Mouse (Mus musculus): Measurements from ENCODE around the gene Fads6. TPM values are rescaled to one million over a fixed set of nuclear protein-coding genes. Genes with fewer than 3 reads are reported as not detected.

Fads6 gene
- total RNA-seq, 1 experiment: 2.1 TPM

- Histone ChIP-seq H3K9ac (ENCODE audit: insufficient read depth, low read depth, low read length, poor library complexity, severe bottlenecking) (no peak overlapping the region; the same call in 1 of the 2 replicates), H3K27ac (ENCODE audit: insufficient read depth, low read depth, low read length, poor library complexity, severe bottlenecking) (peak overlapping the region; percentile 71; the same call in 1 of the 2 replicates), H3K4me1 (ENCODE audit: control insufficient read depth in 2 of 2, insufficient read depth in 2 of 2, low read length in 2 of 2, poor library complexity in 1 of 2) (peaks cover 3 to 27% of the 10 kb centered on the region in 2 experiments; a peak in 2 of 4 replicates), H3K9me3 (ENCODE audit: control insufficient read depth, insufficient read depth, low read depth, low read length) (no peaks in the 10 kb centered on the region), H3K4me3 (ENCODE audit: insufficient read depth in 1 of 2, low read depth in 1 of 2, low read length in 2 of 2, poor library complexity in 1 of 2, severe bottlenecking in 1 of 2) (no peak overlapping the region), H3K36me3 (ENCODE audit: control insufficient read depth, insufficient read depth, low read length, poor library complexity, severe bottlenecking) (no peaks in the 10 kb centered on the region)
- no peak for DNase-seq (ENCODE audit: low read depth, low spot score)
- TF ChIP-seq ZC3H11A (IDR thresholded peaks at IDR 0.05; ENCODE audit: borderline replicate concordance, low read depth, low read length) (no peak), CHD2 (IDR thresholded peaks at IDR 0.05; ENCODE audit: low read depth, low read length) (no peak), HCFC1 (IDR thresholded peaks at IDR 0.05; ENCODE audit: borderline replicate concordance, insufficient read depth, low read length) (no peak), MAFK (IDR thresholded peaks at IDR 0.05; ENCODE audit: insufficient read depth, low read depth, low read length) (no peak), ZNF384 (IDR thresholded peaks at IDR 0.05; ENCODE audit: low read depth, low read length) (no peak)
- in situ Hi-C loops (cut with MboI; ENCODE audit: low sequenced_read_pairs in 2 of 2, unreplicated experiment in 2 of 2): no loop called here
Measured at GRCm38 (mm10) chr11:115292631-115293375, 4.7 kb downstream of the Fads6 start.

DNA sequence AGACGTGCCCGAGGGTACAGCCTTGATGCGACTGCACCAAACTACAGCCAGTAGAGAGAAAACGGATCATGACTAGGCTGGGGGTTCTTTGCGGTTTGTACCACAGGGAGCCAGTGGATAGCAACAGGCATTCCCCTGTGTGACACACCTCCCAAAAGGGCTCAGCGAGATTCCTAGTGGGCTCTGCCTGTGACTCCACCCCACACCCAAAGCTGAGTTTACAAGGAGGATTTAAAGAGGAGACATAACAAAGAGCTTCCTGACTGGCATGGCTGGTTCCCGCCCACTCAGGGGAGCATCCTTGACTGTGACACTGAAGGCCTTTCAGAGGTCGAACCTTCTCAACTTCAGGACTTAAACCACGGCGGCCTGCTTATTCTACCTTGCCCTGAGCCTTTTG is 6.0 kb downstream of the Fads6 start:
- no peak overlapping the region for H3K27ac ChIP-seq (ENCODE audit: insufficient read depth, low read depth, low read length, poor library complexity, severe bottlenecking)
- no peak overlapping the region; the same call in 1 of the 2 replicates for H3K9ac ChIP-seq (ENCODE audit: insufficient read depth, low read depth, low read length, poor library complexity, severe bottlenecking)
- H3K36me3 ChIP-seq (ENCODE audit: control insufficient read depth, insufficient read depth, low read length, poor library complexity, severe bottlenecking): no peaks in the 10 kb centered on the region
- TF ChIP-seq MAFK (IDR thresholded peaks at IDR 0.05; ENCODE audit: insufficient read depth, low read depth, low read length): no peak
- no peak for TF ChIP-seq ZNF384 (IDR thresholded peaks at IDR 0.05; ENCODE audit: low read depth, low read length)
- no peak for TF ChIP-seq HCFC1 (IDR thresholded peaks at IDR 0.05; ENCODE audit: borderline replicate concordance, insufficient read depth, low read length)
- TF ChIP-seq ZC3H11A (IDR thresholded peaks at IDR 0.05; ENCODE audit: borderline replicate concordance, low read depth, low read length): no peak
- TF ChIP-seq CHD2 (IDR thresholded peaks at IDR 0.05; ENCODE audit: low read depth, low read length): no peak
- DNase-seq (ENCODE audit: low read depth, low spot score): no peak
- no peak overlapping the region for H3K4me3 ChIP-seq (ENCODE audit: insufficient read depth in 1 of 2, low read depth in 1 of 2, low read length in 2 of 2, poor library complexity in 1 of 2, severe bottlenecking in 1 of 2)
- peaks cover 3 to 28% of the 10 kb centered on the region in 2 experiments; a peak in 2 of 4 replicates for H3K4me1 ChIP-seq (ENCODE audit: control insufficient read depth in 2 of 2, insufficient read depth in 2 of 2, low read length in 2 of 2, poor library complexity in 1 of 2)
- in situ Hi-C loops (cut with MboI; ENCODE audit: low sequenced_read_pairs in 2 of 2, unreplicated experiment in 2 of 2): no loop called here
- no peaks in the 10 kb centered on the region for H3K9me3 ChIP-seq (ENCODE audit: control insufficient read depth, insufficient read depth, low read depth, low read length)

DNA sequence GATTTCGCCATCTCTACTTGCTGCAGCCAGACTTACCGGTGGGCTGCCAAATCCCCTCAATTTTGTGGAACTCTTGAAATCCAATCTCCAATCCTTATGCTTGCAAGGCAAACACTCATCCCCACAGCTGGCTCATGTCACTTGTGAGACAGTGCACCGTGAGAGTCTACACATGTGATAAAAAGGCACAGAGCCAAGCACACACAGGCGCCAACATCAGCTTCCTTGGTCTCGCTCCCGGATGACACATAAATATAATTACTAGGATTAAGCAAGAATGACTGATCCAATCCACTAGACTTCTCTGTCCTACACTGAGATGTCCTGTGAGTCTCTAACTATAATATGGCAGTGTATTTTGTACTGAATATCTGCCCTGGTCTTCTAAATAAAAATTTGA is 6.5 kb downstream of the Fads6 start:
- Histone ChIP-seq H3K4me1 (ENCODE audit: control insufficient read depth in 2 of 2, insufficient read depth in 2 of 2, low read length in 2 of 2, poor library complexity in 1 of 2) (peaks cover 3 to 25% of the 10 kb centered on the region in 2 experiments; a peak in 2 of 4 replicates), H3K9ac (ENCODE audit: insufficient read depth, low read depth, low read length, poor library complexity, severe bottlenecking) (no peak overlapping the region), H3K9me3 (ENCODE audit: control insufficient read depth, insufficient read depth, low read depth, low read length) (no peaks in the 10 kb centered on the region), H3K27ac (ENCODE audit: insufficient read depth, low read depth, low read length, poor library complexity, severe bottlenecking) (no peak overlapping the region), H3K36me3 (ENCODE audit: control insufficient read depth, insufficient read depth, low read length, poor library complexity, severe bottlenecking) (no peaks in the 10 kb centered on the region), H3K4me3 (ENCODE audit: insufficient read depth in 1 of 2, low read depth in 1 of 2, low read length in 2 of 2, poor library complexity in 1 of 2, severe bottlenecking in 1 of 2) (no peak overlapping the region)
- in situ Hi-C loops (cut with MboI; ENCODE audit: low sequenced_read_pairs in 2 of 2, unreplicated experiment in 2 of 2): no loop called here
- DNase-seq (ENCODE audit: low read depth, low spot score): no peak
- no peak for TF ChIP-seq ZC3H11A (IDR thresholded peaks at IDR 0.05; ENCODE audit: borderline replicate concordance, low read depth, low read length)
- no peak for TF ChIP-seq ZNF384 (IDR thresholded peaks at IDR 0.05; ENCODE audit: low read depth, low read length)
- TF ChIP-seq HCFC1 (IDR thresholded peaks at IDR 0.05; ENCODE audit: borderline replicate concordance, insufficient read depth, low read length): no peak
- no peak for TF ChIP-seq CHD2 (IDR thresholded peaks at IDR 0.05; ENCODE audit: low read depth, low read length)
- TF ChIP-seq MAFK (IDR thresholded peaks at IDR 0.05; ENCODE audit: insufficient read depth, low read depth, low read length): no peak

GRCm38 (mm10) chr11:115290314-115290713 is 7.1 kb downstream of the Fads6 start:
- no peak for TF ChIP-seq MAFK (IDR thresholded peaks at IDR 0.05; ENCODE audit: insufficient read depth, low read depth, low read length)
- TF ChIP-seq ZC3H11A (IDR thresholded peaks at IDR 0.05; ENCODE audit: borderline replicate concordance, low read depth, low read length): no peak
- no peak for TF ChIP-seq ZNF384 (IDR thresholded peaks at IDR 0.05; ENCODE audit: low read depth, low read length)
- TF ChIP-seq CHD2 (IDR thresholded peaks at IDR 0.05; ENCODE audit: low read depth, low read length): no peak
- TF ChIP-seq HCFC1 (IDR thresholded peaks at IDR 0.05; ENCODE audit: borderline replicate concordance, insufficient read depth, low read length): no peak
- no peak overlapping the region for H3K4me3 ChIP-seq (ENCODE audit: insufficient read depth in 1 of 2, low read depth in 1 of 2, low read length in 2 of 2, poor library complexity in 1 of 2, severe bottlenecking in 1 of 2)
- in situ Hi-C loops (cut with MboI; ENCODE audit: low sequenced_read_pairs in 2 of 2, unreplicated experiment in 2 of 2): no loop called here
- H3K27ac ChIP-seq (ENCODE audit: insufficient read depth, low read depth, low read length, poor library complexity, severe bottlenecking): no peak overlapping the region
- H3K4me1 ChIP-seq (ENCODE audit: control insufficient read depth in 2 of 2, insufficient read depth in 2 of 2, low read length in 2 of 2, poor library complexity in 1 of 2): peaks cover 3 to 25% of the 10 kb centered on the region in 2 experiments; a peak in 2 of 4 replicates
- no peak overlapping the region for H3K9ac ChIP-seq (ENCODE audit: insufficient read depth, low read depth, low read length, poor library complexity, severe bottlenecking)
- no peak for DNase-seq (ENCODE audit: low read depth, low spot score)
- no peaks in the 10 kb centered on the region for H3K36me3 ChIP-seq (ENCODE audit: control insufficient read depth, insufficient read depth, low read length, poor library complexity, severe bottlenecking)
- H3K9me3 ChIP-seq (ENCODE audit: control insufficient read depth, insufficient read depth, low read depth, low read length): no peaks in the 10 kb centered on the region
